ENCODE assay signal across 22 mouse cellular contexts in genomic region chr2:11196071-11196470, GRCm38 (mm10).
"Had no signal": no experiment of that assay in that cellular context is flagged by ENCODE, and none has a peak within 500 bp of the region (broad histone marks: within the 10 kb centered on the region; RNA-seq: fewer than 3 reads in every experiment).

No protein-coding gene starts in this region.

- DNase-seq: heart, postnatal 10 days; heart, postnatal 14 days; heart, postnatal 36 days; heart, postnatal 4 days; kidney, adult 11 months; kidney, adult 18-20 months; kidney, adult 2 months; kidney, adult 8-10 months; kidney, adult 9 months; kidney, postnatal 10 days; kidney, postnatal 14 days; kidney, postnatal 25 days; kidney, postnatal 36 days; kidney, postnatal 4 days; layer of hippocampus, adult 9-11 months; layer of hippocampus, postnatal 36 days had no signal

- ATAC-seq: hindbrain, embryonic 16.5 days; hindbrain, postnatal 0 days; inflammation-experienced regulatory T-cells, adult 6 months; intestine, embryonic 15.5 days; intestine, embryonic 16.5 days; intestine, postnatal 0 days had no signal
